Mouse (Mus musculus): Measurements from ENCODE around the gene Osbpl11.

GRCm38 (mm10) chr16:33170716-33171587 lies 13.9 kb upstream of the Osbpl11 start:
- TF ChIP-seq TAL1 (IDR thresholded peaks at IDR 0.05; ENCODE audit: low read length) (no peak), GATA1 (IDR thresholded peaks at IDR 0.05; ENCODE audit: low read length) (no peak)
